Comparison of ENCODE assay signal across 10 mouse cellular contexts in the genomic region with DNA sequence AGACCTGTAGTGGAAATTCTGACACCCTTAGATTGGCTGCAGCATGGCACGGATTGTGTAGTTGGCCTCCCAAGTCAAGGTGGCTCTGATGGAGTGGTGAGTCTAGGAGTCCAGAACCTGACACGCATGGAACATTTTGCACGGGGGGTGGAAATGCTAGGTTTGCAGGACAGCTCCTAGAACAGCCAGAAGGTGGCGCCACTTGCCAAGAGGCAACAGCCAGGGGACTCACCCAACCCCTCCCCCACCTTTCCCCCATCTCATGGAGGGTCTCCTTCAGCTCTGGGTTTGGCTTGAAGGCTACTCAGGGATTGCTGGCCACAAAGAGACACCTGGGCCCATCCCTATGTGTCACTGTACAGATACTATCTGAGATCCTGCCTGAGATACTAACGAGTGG. TPM values are rescaled to one million over a fixed set of nuclear protein-coding genes. Genes with fewer than 3 reads are reported as not detected.
DNase-seq lines count a peak whose midpoint lies in the region; ATAC-seq lines count a peak whose summit lies in the region.
"Had no signal": no experiment of that assay in that cellular context is flagged by ENCODE, and none has a peak within 500 bp of the region (broad histone marks: within the 10 kb centered on the region; RNA-seq: fewer than 3 reads in every experiment).

No protein-coding gene starts in this region.

- ATAC-seq in forebrain, embryonic 12.5 days (ENCODE audit: low FRiP score), result no peak

- no peak overlapping the region for H3K9ac ChIP-seq in forebrain, embryonic 12.5 days
- H3K9ac ChIP-seq: heart, embryonic 15.5 days; neural tube, embryonic 13.5 days had no signal

- no peaks in the 10 kb centered on the region for H3K27me3 ChIP-seq in forebrain, embryonic 12.5 days
- H3K27me3 ChIP-seq: heart, embryonic 15.5 days; neural tube, embryonic 13.5 days had no signal

- H3K4me3 ChIP-seq in forebrain, embryonic 12.5 days (replicated peaks), result no peak overlapping the region
- H3K4me3 ChIP-seq: heart, embryonic 15.5 days; neural tube, embryonic 13.5 days had no signal

- H3K4me2 ChIP-seq in forebrain, embryonic 12.5 days, result no peak overlapping the region
- H3K4me2 ChIP-seq: heart, embryonic 15.5 days; neural tube, embryonic 13.5 days had no signal

- H3K4me1 ChIP-seq in forebrain, embryonic 12.5 days, result peaks cover 50% of the 10 kb centered on the region

- H3K9me3 ChIP-seq in forebrain, embryonic 12.5 days, result no peaks in the 10 kb centered on the region
- H3K9me3 ChIP-seq: heart, embryonic 15.5 days; neural tube, embryonic 13.5 days had no signal

- intact Hi-C loops in heart, postnatal 25 days (cut with DNase I), result no loop called here

- peak; percentile 58 for DNase-seq in heart, postnatal 4 days
- no peak for DNase-seq in heart, postnatal 25 days (ENCODE audit: low spot score)
- DNase-seq in right cerebral cortex, postnatal 4 days, result peak; percentile 56
- no peak for DNase-seq in right cerebral cortex, adult 18-20 months
- DNase-seq in kidney, postnatal 4 days, result peak; percentile 56 to 57
- peak; percentile 69 for DNase-seq in thymus, postnatal 25 days
- DNase-seq in cerebellum, adult 8-10 months, result no peak

- H3K27ac ChIP-seq in forebrain, embryonic 12.5 days, result no peak overlapping the region
- H3K27ac ChIP-seq: heart, embryonic 15.5 days; neural tube, embryonic 13.5 days had no signal

- WGBS in forebrain, embryonic 12.5 days, result 66% methylated on average over 5 of the region's 5 CpGs

- no peaks in the 10 kb centered on the region for H3K36me3 ChIP-seq in forebrain, embryonic 12.5 days (replicated peaks)
- H3K36me3 ChIP-seq: heart, embryonic 15.5 days; neural tube, embryonic 13.5 days had no signal

RNA-seq across cellular contexts. Expression of gene Bfsp2, which starts 10.7 kb away (rescaled TPM):
- total RNA-seq in heart, postnatal 4 days (2021), result under 1 TPM; 0.38 to 0.88 TPM
- under 1 TPM; 0.22 to 0.47 TPM for total RNA-seq in heart, postnatal 25 days (2021)
- polyA plus RNA-seq in forebrain, embryonic 12.5 days (2016; fragmentation: Nextera tagmentation; extraction: Ambion mirVana), result 2.7 and 3.0 TPM in 2 replicates

Comparison
In these comparisons a context has a peak if more than half of its experiments do, and no peak if none do; other contexts are left out.
1. DNase-seq: peak in heart, postnatal 4 days (single experiment), right cerebral cortex, postnatal 4 days (single experiment), kidney, postnatal 4 days (2 of 2) and thymus, postnatal 25 days (single experiment); none in heart, postnatal 25 days (single experiment), right cerebral cortex, adult 18-20 months (single experiment) and cerebellum, adult 8-10 months (single experiment).